Mouse (Mus musculus) embryo, embryonic 11 days (tissue): ENCODE measurements around the gene Phgdh.

Source experiments
- DNase-seq: peaks from one replicate; pipeline ENCODE4 v3.0.0-alpha.2; 2015

Phgdh gene

DNA sequence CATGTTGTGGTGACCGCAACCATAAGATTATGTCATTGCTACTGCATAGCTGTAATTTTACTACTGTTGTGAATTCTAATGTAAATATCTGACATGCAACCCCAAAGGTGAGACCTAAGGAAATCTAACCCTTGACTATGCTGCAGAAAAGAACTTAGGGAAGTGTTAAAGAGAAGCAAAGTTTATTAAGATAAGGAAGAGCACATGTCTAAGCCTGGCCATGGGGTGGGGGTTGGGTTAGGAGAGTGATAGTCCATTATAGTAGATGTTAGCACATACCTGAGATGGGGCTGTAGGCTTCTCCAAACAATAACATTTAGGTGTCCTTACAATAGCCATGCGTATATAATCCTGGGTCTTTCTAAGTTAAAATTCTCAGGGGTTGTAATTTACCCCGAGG lies 3.4 kb upstream of the Phgdh start:
- no peak for DNase-seq

GRCm38 (mm10) chr3:98340818-98341594 lies 1.2 kb upstream of the Phgdh start:
- no peak for DNase-seq

- DNase-seq, result peak; percentile 69
These were observed 589 bp downstream of the Phgdh start for GRCm38 (mm10) chr3:98339097-98339705.

DNA sequence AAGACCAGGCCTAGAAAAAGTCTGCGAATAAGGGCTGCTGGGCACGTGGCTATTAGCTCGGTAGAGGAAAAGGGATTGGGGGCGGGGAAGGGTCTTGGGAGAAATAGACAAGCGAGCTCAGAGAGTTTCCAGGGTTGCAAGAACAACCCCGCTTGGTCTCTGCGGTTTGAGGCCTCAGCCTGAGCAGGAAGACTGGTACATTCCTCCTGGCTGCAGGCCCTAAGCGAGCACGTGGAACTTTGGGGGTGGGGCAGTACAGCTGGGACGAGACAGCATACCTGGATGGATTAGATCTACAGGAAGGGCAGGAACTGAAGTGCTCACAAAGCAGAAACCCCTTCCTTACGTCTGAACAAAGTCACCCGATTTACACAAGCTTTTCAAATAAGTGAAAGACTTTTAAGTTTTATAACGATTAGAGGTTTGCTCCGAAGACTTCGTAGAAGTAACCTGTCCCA lies 1.2 kb downstream of the Phgdh start:
- DNase-seq, result peak; percentile 73

GRCm38 (mm10) chr3:98336661-98337654 lies 2.8 kb downstream of the Phgdh start:
- peak; percentile 66 for DNase-seq

DNA sequence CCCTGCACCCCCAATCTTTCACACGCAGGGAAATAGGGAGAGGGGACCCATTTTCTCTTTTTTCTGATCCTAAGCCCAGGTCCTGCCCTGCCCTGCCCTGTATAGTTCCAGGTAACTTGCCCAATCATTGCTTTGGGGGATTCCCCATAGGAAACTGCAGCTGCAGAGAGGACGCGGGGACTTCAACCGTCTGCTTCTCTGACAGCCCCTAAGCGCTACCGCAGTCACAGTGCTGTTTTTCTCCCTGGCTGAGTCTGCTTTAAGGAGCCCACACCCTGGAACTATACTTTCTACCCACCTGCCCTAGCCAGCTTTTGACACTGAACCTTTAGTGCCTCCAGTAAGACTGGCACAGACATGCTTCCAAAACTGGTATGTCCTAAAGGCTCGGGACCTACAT lies 3.9 kb downstream of the Phgdh start:
- no peak for DNase-seq

DNA sequence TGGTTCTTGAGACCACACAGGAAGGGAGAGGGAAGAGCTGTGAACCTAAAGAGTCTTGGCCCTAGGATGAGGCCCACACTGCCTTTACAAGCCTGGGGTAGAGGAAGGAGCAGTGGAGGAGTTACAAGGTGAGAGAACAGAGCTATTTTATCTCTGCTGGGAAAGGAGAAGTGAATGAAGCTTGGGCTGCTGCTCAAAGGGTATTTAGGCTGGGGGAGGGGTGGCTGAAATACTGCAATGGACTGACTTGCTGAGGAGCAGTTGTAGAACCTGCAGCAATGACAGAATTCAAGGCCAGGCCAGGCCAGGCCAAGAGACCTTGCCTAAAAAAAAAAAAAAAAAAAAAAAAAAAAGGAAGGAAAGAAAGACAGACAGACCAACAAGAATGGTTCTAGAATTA lies 4.5 kb downstream of the Phgdh start:
- DNase-seq, result no peak

DNA sequence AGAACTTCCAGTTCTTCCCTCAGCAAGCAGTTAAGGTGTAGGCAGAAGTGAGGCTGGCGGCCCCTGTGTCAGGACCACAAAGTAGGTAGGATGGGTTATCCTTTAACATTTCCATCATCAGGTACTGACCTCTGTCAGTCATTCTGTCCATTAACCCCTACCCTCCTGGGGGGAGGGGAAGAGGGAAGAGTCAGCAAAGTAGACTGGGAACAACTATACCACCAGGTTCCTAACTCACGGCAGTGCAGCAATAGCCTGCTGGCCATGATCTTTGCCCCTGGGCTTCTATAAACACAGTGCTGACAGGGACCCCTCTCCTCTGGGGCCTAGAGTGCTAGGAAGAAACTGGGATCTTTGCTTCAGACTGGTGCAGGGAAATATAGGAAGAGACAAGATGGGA lies 5.8 kb downstream of the Phgdh start:
- DNase-seq, result no peak

DNA sequence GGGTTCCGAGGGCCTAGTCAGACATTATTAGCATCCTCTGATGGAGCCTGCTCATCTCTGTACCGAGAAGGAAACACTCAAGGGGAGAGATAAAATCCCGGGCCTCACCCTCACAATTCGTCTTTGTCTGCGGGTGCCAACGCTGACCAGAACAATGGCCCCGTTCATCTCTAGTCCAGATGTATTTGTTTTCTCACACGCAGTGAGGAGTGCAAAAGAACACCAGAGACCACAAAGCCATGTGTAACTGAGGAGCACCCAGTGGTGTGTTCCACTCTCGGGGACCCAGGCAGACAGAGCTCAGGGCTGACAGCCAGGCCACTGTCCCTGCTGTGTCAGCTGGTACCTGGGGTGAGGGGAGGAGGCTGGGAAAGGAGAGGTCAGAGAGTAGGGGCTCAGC lies 15.6 kb downstream of the Phgdh start:
- DNase-seq, result no peak

DNA sequence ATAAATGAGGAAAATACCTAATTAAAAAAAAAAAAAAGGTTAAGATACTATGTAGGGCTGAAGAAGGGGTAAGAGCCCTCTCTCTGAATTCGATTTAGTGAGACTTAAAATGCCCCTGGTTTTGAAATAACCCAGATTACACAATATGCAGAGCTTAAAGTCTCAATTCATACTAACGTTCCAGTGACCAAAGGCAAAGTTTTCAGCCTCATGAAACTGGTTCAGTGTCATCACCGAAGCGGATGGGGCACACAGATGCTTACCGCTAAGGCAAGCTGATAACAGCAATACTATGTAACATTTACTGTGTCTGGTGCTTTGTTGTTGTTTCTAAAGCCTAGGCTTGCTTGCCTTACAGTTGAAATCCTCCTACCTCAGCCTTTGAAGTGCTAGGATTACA lies 17.6 kb downstream of the Phgdh start:
- DNase-seq, result no peak

- peak; percentile 74 for DNase-seq
These were observed 20.6 kb downstream of the Phgdh start for GRCm38 (mm10) chr3:98319190-98319589.

- DNase-seq, result no peak
These were observed 22.6 kb downstream of the Phgdh start for GRCm38 (mm10) chr3:98317143-98317542.

DNA sequence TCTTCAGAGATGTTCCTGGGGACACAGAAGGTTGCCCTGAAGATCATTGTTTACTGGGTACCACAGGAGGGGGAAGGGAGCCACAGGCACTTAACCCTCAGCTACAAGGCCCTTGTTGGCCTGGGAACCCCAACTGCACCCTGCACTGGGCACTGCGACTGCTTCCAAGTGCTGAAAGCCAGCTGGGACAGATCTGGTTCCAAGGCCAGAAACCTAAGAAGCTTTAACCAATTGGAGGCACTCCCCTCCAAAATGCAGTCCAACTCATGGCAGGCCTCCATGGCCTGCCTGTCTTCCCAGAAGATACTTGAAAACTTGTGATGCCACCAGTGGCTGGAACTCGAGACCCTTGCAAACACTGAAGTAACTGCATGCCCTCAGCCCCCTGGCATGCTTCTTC lies 24.6 kb downstream of the Phgdh start:
- no peak for DNase-seq

DNA sequence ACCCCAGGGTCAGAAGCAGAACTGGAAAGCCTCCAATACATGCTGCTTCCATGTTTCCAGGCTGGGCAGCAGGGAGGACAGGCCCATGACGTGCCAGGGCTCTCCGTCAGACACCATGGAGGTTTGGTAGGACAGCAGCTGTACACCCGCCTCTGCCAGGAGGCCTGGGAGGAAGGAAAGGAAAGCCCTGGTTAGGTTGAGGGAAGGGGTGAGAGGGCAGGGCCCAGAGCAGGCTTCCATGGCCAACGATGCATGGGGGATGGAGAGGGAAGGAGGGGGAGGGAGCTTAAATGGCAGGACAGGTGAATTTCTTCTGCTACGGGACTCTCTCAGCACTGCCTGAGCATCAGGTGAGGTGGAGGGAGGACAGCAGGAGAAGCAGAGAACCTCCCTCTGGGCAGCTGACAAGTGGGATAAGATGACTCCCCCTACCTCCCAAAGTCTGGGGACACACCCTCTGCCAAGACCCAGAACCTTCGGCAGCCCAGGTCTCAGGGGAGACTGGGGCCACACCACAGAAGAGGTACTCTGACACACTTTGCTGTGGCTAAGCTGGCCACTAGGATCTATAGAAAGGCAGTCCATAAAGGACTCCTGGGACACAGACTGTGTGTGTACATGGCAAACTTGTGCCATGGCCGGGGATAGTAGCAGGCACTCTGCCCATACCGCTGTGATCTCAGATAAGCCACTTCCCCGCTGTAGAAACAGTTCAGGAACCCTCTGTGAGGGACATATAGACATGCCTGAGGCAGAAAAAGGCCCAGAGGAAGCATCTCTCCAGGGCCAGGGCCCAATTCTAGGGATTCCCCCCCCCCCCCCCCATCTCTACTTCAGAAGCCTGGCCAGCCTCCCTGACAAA lies 26.3 kb downstream of the Phgdh start:
- no peak for DNase-seq

- DNase-seq, result peak; percentile 75
These were observed 26.9 kb downstream of the Phgdh start for GRCm38 (mm10) chr3:98312867-98313266.

DNA sequence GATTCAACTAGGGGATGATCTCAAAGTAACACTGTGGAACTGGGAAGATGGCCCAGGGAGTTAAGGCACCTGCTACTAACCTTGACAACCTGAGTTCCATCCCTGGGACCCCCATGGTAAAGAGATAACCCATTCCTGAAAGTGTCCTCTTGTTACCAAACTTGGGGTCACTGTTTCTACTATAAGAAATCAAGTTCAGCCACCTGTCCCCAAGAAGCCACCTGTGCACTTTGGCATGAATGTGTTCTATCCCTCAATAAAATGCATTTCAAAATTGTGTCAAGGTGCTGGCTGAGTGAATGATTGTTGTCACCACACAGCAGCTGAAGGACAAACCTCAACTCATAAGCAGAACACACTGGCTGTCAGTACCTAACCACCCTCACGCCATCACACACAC lies 29.3 kb downstream of the Phgdh start:
- DNase-seq, result no peak

- DNase-seq, result no peak
These were observed 31.2 kb downstream of the Phgdh start for GRCm38 (mm10) chr3:98308606-98309005.

GRCm38 (mm10) chr3:98301761-98302160 lies 38.0 kb downstream of the Phgdh start:
- DNase-seq, result no peak

- no peak for DNase-seq
These were observed 39.5 kb downstream of the Phgdh start for GRCm38 (mm10) chr3:98300266-98300665.

- no peak for DNase-seq
These were observed 40.2 kb downstream of the Phgdh start for GRCm38 (mm10) chr3:98299391-98300100.

DNA sequence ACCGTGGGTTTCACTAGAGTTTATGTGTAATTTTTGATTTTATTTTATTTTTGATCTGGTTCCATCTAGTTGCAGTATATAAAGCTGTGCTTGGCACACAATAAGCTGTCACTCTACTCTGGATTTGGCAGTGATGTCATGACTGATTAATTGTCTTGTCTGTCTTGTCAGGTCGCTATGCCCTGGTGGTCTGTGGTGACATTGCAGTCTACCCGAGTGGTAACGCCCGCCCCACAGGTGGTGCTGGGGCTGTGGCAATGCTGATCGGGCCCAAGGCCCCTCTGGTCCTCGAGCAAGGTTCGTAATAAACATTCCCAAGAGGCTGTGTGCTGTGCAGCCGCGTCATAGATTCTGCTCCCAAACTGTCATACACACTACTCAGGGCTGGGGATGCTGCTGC lies 43.8 kb downstream of the Phgdh start:
- DNase-seq, result no peak

DNA sequence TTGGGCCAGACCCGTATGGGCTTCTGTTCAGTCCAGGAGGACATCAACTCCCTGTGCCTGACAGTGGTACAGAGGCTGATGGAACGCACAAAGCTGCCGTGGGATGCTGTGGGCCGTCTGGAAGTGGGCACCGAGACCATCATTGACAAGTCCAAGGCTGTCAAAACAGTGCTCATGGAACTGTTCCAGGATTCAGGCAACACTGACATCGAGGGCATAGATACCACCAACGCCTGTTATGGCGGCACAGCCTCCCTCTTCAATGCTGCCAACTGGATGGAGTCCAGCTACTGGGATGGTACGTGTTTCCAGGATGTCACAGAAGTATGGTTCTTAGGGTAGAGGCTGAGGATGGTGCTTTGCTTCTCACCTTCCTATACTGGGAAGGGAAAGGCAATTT lies 48.7 kb downstream of the Phgdh start:
- DNase-seq, result no peak
